Mouse (Mus musculus): ENCODE results near the gene Nme2.

GRCm38 (mm10) chr11:93967381-93967780 is 11.3 kb upstream of the Nme2 start:
- TF ChIP-seq CEBPB (IDR thresholded peaks at IDR 0.05; ENCODE audit: insufficient read depth, poor library complexity, severe bottlenecking) (no peak), TCF3 (IDR thresholded peaks at IDR 0.05; ENCODE audit: insufficient read length, low read depth) (no peak), E2F4 (IDR thresholded peaks at IDR 0.05; ENCODE audit: insufficient read depth) (no peak), MYOD1 (IDR thresholded peaks at IDR 0.05; ENCODE audit: control insufficient read depth in 1 of 3, insufficient read length in 2 of 3, low read depth in 2 of 3) (no peak), MYOG (IDR thresholded peaks at IDR 0.05; ENCODE audit: control insufficient read depth in 1 of 3, insufficient read depth in 1 of 3, insufficient read length in 2 of 3, low read depth in 2 of 3) (no peak)

Measured in myocyte (in vitro differentiated cells).